Mouse (Mus musculus) myocyte (in vitro differentiated cells): ENCODE data around the gene Acot11.

Experiments
- CEBPB ChIP-seq: IDR thresholded peaks from 2 replicates; pipeline ENCODE4 v1.6.1; 2011; ENCODE audit warnings: mild to moderate bottlenecking, moderate library complexity; ENCODE audit not compliant: poor library complexity, insufficient read depth, severe bottlenecking
- MAX ChIP-seq: IDR thresholded peaks from one replicate; pipeline ENCODE4 v1.6.1; 2011; ENCODE audit warnings: low read depth, mild to moderate bottlenecking, control low read depth
- MYOD1 ChIP-seq, 3 experiments: IDR thresholded peaks; one replicate each; pipeline ENCODE4 v1.6.1; 2011; ENCODE audit warnings: control low read depth in 2 of 3, low read depth in 2 of 3, mild to moderate bottlenecking in 2 of 3, moderate library complexity in 1 of 3; ENCODE audit not compliant: insufficient read length in 2 of 3, control insufficient read depth in 1 of 3
- POLR2A ChIP-seq: IDR thresholded peaks from one replicate; pipeline ENCODE4 v1.6.1; 2011; ENCODE audit warnings: low read depth, mild to moderate bottlenecking, control low read depth, moderate library complexity; ENCODE audit not compliant: insufficient read length
- TCF12 ChIP-seq: IDR thresholded peaks from one replicate; pipeline ENCODE4 v1.6.1; 2011; ENCODE audit warnings: mild to moderate bottlenecking, control low read depth; ENCODE audit not compliant: poor library complexity, insufficient read depth, severe bottlenecking
- TCF3 ChIP-seq: IDR thresholded peaks from one replicate; pipeline ENCODE4 v1.6.1; 2011; ENCODE audit warnings: low read depth, control low read depth; ENCODE audit not compliant: insufficient read length

DNA sequence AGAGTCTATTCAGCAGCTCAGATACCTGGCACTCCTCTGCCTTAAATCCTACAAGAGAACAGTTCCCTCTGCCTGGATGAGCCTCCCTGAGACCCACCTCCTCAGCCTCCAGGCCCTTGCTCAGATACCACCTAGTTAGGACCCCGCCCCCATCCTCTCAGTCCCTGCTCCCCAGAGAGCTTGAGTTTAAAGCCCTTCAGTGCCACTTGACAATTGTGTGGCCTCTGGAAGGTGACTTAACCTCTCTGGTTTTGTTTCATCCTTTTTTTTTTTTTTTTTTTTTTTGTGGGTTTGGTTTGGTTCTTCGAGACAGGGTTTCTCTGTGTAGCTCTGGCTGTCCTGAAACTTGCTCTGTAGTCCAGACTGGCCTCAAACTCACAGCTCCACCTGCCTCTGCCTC, 9.5 kb downstream of the Acot11 start:
- TF ChIP-seq MAX, result no peak
- no peak for TF ChIP-seq TCF3
- TF ChIP-seq MYOD1 (IDR thresholded peaks at IDR 0.05; ENCODE audit: control insufficient read depth in 1 of 3, insufficient read length in 2 of 3, low read depth in 2 of 3), result no peak
- TF ChIP-seq TCF12, result no peak
- TF ChIP-seq POLR2A, result no peak
- no peak for TF ChIP-seq CEBPB
